Mouse (Mus musculus) megakaryocyte progenitor cell, adult 5-6 weeks (primary cell): ENCODE measurements at regions not wholly inside any gene's neighbourhood (a gene's known extent, or its start where the extent isn't known, plus 50 kb on each side); places are given as distances from the start of the nearest gene placed in this dataset.

Experiments
- ATAC-seq: replicated peaks from 2 replicates; pipeline ENCODE4 v1.8.0; 2016; ENCODE audit warnings: mild to moderate bottlenecking, moderate TSS enrichment, inconsistent platforms; ENCODE audit not compliant: poor library complexity

DNA sequence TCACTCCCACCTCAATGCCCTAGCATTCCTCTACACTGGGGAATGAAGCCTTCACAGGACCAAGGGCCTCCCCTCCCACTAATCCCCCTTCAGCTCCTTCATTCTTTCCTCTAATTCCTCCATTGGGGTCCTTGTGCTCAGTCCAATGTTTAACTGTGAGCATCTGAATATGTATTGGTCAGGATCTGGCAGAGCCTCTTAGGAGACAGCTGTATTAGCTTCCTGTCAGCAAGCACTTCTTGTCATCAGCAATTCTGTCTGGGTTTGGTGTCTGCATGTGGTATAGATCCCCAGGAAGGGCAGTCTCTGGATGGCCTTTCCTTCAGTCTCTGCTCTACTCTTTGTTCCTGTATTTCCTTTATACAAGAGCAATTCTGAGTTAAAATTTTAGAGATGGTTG is 426.8 kb upstream of the 2610001J05Rik start:
- ATAC-seq = no peak

DNA sequence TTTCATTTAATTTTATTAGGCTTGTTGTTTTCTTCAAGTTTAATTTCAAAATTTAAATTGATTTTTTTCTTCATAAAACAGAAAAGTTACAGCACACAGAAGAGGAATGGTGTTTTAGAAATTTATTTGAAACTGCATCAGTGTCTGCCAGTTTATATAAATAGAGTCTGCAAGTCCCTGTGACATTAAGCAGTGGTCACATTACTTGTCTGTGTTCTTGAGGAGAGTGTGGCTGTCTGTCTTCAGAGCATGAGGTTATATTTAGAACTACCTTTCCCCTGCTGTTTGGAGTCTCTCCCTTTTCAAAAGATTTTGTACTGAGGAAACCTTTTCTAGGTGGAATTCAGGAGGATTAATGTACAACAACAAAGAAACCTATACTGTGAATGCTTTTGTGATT is 426.1 kb upstream of the 2610001J05Rik start:
- ATAC-seq = no peak

DNA sequence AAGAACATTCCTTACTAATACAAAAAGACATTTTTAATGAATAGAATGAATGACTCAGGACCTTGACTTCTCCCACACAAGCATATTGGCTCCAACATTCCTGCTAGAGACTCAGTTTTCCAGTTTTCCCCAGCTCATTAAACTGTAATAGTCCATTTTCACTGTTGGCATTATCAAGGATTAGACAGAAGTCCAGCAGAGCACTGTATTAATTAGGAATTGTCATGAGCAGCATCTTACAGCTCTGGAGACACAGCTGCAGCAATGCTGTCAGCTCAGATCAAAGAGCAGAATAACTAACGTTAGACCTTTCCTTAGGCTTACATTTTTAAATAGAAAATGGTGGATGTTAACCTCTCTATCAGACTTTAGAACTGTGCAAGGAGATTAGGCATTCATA is 419.5 kb upstream of the 2610001J05Rik start:
- ATAC-seq = no peak

DNA sequence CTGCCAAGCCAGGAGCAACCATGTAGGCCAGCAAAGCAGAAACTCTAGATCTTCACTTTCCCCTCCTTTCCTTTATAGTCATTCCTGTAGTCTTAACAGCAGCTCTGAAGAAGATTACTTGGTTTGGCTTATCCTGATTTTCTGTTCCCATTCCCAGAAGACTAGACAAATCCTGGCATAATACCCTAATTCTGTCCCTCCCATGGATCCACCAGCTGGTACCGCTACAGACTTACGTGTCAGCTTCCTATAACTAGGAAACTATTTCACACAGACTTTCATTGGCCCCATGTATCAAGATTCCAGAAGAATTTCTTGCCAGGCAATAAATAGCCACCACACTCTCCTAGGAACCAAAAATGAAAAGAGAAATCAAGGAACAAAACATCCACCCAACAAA is 410.2 kb upstream of the 2610001J05Rik start:
- no peak for ATAC-seq

DNA sequence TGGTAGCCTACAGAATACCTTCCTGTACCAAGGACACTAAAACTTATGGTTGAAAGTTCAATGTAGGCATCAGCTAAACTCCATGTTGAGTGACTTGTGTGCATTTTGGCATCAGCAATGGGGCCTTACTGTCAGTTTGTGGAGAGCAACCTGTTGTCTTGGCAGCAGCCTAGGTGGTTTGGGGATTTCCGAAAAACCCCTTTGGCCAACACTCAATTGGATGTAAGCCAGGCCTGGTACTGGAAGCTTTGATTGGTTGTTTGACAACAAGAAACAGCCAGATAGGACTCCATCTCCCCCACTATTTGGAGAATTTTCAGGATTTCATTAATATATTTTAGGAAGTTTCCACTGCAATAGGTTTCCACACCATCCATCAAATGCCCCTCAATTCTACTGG is 390.6 kb upstream of the 2610001J05Rik start:
- ATAC-seq = no peak

DNA sequence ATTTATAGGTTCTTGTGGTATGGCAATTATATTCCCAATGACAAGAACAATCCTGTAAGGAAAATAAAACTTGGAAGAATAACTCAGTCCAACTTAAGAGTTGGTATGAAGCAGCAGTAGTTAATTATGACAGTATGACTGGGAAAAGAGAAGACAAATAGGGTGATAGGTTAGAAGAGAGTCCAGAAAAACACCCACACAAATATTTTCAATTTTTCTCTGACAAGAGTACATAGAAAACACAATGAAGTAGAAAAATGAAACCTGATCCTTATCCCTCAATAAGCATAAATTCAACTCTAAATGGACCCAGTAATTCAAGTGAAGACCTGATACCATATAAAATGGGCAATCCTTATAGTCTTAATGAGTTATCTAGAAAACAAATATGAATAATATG is 369.0 kb upstream of the 2610001J05Rik start:
- ATAC-seq = no peak

DNA sequence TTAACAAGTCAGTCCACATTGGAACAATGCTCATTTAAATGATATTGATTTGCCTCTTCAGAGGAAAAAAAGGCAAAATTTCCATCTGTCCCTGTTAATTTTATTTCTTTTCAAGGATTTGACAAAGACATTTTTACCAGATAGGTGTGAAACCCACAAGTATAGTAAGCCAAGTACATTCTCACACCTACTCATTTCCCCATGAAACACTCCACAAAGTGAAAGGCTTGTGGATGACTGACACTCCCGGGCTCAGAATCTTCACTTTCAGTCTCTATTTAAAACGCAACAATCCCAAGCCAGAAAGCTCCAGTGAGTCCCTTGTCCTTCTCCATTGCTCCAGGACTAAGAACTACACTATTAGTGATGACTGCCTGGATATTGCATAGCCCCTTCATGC is 367.8 kb upstream of the 2610001J05Rik start:
- ATAC-seq = no peak

DNA sequence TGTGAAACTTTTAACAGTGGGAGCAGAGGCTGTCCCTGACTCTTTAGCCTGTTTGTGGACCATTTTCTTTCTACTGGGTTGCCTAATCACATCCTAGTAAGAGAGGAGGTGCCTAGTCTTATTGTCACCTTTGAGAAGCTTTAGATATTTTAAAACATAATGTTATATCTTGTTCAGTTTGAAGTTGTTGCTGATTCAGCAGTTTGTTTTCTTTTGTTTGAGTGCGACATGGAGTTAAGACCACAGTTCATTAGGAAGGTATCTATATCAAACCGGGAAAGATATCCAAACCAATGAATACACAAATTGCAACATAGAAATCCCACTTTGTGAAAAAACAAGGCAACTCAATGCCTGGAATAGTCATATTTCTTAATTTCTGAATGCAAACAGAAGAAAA is 359.5 kb upstream of the 2610001J05Rik start:
- ATAC-seq = no peak

DNA sequence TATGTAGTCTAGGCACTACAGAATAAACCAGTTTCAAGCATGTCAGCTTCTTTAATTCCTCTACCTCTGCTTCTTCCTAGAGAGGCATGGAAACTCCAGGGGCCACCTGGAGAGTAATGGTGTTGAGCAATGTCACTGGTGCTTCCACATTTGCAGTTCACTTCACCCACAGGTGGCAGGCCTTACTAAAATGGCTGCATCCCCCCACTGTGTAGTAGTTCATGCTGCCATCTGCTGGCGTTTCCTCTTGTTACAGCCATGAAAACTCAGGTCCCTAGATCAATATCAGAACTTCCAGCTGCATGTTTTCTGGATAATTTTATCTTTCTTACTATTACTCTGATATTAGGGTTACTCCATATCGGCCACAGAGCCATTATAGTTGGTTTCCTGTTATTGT is 336.2 kb upstream of the 2610001J05Rik start:
- ATAC-seq = peak; percentile 99

DNA sequence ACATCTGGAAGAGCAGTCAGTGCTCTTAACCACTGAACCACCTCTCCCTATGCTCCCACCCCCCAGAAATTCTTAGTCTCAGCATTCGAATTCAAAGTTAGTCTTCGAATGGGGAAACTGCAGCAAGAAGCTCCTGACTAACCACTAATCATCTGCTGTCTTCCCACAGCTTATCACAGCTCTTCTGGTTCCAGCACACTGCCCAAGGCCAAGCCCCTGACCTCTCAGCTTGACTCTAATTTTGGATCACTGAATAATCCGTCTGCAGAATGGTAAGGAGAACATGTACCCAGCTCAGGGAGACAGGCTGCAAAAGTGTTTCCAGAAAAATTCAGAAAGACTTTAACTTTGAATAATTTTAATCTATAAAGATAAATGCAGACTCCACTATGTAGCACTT is 325.8 kb upstream of the 2610001J05Rik start:
- no peak for ATAC-seq

DNA sequence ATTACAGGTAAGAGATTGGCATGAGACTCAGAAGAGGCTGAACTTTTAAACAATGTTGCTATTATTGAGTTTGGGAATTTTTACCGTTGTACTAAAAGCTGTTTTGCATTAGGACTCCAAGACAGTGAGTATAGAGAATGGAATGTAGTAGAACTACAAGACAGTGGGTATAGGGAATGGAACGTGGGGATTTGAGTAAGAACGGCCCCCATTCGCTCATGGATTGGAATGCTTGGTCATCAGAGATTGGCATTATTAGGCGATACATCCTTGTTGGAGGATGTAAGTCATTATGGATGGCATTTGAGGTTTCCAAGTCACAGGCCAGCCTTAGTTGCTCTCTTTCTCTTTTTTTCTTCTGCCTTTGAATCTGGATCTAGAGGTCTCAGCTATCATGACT is 324.0 kb upstream of the 2610001J05Rik start:
- no peak for ATAC-seq

DNA sequence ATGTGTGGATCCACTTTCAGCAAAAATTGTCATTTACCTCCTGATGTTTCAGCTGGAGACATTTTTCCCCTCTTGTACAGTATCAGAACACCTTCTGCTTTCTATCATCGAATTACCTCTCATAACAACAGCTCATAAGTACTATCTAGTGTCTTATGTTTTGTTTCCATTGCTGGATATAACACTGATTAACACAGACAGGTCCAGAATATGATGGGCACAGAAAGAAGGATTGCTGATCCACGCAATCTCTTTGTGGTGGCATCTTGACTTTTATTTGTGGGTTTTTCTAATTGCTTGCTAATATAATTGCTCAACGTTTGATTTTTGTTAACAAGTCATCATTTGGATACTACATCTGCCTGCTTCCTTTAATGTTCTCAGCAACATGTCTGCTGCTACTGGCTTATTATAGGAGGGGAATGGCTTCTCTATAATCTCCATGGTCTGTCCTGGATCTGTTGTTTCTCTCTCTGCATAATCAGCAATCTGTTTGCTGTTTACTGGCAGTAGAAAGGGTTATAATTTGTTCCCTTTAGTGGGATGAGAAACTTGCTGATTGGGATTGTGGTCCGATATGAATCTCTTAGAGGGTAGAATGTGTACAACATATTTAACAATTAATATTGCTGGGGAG is 320.2 kb upstream of the 2610001J05Rik start:
- no peak for ATAC-seq

DNA sequence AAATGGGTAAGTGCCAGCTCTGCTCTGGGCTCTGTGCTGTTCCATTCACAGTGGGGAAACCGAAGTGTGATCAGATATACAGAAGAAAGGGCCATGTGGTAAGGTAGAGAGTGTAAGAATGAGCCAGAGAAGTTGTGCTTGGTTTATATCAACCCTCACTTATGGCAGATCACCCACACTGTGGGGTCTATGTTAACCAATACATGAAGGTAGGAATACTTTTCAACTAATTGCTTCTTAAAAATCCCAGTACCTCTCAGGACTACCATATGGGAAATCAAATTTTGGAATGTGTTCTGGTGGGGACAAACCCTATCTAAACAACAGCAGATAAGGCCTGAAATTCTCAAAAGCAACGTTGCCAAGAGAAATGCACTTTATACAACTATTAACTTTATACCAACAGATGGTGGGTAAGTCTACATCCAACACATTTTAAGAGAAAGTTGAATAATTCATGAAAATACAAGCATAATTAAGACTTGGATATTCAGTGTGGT is 314.7 kb upstream of the 2610001J05Rik start:
- ATAC-seq = no peak

DNA sequence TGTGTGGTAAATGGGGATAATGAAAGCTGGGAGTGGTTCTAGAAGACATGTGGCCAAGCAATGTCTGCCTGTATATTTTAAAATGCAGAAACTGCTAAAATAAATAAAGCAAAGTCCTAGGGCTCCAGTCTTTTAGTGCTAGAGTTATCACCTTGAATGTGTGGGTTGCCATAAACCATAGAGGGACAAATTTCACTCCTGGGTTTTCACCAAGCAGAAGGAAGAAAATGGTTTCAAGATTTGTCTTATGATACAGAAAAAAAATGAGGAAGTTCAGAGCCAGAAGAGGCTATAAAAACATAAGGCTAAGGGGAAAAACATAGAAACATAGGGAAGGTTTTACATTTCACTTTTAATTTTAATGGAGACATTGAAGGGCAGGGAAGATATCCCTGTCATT is 276.1 kb upstream of the 2610001J05Rik start:
- no peak for ATAC-seq

DNA sequence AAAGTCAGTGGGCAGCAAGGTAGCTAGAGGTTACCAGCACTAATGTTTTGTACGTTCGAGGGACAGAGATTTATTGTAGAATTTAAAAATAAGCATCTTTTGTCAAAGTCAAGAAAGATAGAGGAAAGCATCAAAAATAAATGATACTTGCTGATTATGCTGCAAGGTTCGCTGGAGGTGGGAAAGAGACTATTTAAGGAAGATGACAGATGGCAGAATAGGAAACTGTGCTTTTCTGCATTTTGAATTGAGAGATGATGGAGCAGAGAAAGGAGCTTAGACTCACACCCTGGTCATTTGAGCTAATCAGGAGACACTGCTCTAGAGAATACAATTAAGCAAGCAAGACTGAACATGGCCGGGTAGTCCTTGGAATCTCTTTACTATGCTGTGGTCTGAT is 275.1 kb upstream of the 2610001J05Rik start:
- ATAC-seq = no peak

DNA sequence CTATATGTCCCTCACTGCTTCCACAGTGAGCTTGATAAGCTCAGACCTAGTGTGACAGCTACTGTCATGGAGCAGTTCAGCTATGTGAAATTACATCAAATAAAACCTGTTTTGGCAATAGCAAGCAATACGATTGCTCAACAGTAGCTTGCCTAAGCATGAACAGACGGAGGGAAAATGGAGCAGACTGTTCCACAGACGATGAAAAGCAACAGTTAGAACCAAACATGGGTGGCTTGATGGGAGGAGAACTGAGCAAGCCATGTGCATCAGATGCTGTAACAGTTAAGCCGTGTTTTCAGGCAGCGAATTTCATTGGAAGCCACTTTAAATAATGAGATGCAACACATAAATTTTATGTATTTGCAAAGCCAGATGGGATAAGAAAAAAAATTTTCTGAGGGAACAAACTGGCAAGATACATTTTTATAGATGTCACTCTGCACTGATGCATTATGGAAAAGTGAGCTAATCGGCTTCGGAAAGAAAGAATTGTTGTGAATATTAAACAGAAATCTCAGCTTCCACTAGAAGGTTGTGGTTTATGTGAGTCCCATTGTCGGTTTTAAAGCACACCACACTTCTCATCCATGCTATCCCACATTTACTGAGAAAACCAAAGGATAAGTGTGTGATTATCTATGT is 270.9 kb upstream of the 2610001J05Rik start:
- no peak for ATAC-seq

DNA sequence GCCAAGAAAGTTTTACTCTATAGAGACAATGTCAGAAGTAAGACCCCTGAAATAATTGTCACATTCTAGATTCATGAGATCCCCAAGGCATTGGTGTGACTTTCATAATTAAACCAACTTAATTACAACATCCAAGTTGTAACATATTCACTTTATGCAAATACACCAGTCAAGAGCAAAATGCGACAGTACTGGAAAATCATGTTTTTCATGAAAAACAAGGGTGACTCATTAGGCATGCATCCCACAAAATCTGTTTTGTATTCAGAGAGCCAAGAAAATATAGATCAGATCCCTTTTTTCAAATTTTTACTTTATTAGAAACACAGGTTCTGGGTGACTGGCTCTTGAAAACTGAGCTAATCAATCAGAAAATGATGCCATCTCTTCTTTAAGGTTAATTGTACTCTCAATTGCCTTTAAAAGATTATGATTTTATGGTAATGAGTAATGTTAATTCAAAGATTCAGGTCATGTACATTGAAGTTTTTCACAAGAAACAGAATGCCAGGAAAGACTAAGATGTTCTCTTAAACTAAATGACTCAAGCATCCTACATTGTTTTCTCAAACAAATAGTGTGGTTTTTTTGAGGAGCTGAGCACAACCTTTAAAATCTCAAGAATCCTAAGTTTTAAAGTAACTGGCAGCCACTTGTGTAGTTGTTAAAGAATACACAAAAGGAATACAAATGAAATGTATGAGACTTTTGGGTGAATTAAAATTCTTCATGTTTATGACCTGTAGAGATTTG is 259.2 kb upstream of the 2610001J05Rik start:
- ATAC-seq = no peak

DNA sequence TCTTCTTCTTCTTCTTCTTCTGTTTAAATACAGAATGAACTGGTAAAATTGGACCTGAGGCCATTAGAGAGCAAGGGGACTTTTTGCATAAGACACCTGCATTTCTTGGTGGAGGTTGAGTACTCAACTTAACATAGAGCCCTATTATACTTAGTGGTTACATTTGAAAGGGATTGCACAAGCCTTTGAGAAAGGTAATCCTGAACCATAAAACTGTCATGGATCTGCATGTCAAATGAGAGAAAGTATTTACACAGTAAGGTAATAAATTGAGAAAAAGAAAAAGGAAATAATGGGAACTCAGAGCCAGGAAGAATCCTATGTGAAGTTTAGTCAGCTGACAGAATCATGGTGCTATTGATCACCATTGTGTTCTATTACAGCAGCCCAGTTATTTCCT is 258.1 kb upstream of the 2610001J05Rik start:
- no peak for ATAC-seq

DNA sequence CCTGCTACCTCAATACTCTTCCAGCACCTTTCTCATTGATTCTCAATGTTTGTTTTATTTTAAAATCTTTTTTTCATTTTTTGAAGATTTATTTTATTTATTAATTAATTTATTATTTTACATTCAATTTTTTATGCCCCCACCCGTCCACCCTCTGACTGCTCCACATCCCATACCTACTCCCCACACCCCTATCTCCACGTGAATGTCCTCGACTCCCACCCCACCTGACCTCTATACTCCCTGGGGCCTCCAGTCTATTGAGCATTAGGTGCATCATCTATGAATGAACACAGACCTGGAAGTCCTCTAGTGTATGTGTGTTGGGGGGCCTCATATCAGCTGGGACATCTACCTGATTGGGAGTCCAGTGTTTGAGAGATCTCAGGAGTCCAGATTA is 251.0 kb upstream of the 2610001J05Rik start:
- ATAC-seq = no peak

DNA sequence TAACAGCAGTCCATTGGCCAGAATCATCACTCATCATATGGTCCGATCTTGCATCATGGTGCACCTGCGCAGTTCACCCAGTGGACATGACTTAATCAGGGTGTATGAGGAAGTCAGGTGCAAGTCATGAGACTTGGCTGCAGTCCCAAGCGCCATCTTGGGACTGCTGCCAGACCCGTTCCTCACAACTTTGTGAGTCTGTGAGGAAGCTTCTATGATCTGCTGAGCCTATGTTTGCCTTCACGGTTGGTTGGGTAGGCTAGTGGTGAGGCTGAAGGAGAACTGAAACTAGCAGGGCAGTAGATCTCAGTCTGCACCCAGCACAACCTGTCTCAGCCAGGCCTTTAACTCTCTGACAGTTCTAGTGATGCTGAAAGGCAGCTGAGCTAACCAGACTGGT is 250.2 kb upstream of the 2610001J05Rik start:
- peak; percentile 66 for ATAC-seq

DNA sequence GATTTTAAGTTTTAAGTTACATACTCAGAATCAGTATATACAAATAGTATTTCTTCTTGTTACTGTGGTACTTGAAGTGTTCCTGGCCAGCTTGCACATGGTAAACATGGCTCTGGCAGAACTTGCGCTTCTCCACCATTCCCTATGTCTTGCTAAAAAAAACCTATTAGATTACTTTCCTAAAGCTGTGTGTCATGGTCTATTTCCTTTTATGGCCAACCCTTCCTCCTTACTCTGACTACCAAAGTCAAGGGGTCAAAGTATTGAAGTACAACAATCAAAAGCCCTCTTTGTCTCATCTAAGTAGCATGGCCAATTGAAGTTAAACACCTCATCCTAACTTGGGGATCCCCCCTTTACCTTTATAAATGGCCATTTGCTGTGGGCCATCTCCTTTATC is 223.6 kb upstream of the 2610001J05Rik start:
- no peak for ATAC-seq

DNA sequence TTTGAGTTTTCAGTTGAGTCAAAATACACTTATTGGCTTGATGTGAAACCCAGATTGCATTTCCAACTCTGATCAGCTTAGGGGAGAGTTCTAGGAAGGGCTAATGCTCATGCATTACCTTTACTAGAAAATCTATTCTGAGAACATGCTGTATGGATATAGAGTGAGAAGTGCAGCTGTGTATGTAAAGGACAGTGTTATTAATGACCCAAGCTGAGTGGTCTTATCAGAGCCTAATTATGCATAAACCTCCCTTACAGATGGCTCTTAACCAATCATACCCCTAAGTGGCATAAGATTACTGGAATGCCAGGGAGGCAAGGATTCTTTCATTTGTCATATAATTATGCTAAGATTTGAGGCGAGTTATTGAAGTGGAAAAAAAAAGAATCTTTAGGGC is 210.6 kb upstream of the 2610001J05Rik start:
- no peak for ATAC-seq
